Mouse (Mus musculus) midbrain, embryonic 14.5 days (tissue): ENCODE data around the gene Ssbp2. TPM values are rescaled to one million over a fixed set of nuclear protein-coding genes. Genes with fewer than 3 reads are reported as not detected.

Experiments
- ATAC-seq: fragments of 200-750 bp; cut with Nextera tagmentation; 2 replicates; pipeline ENCODE4 v1.8.0; 2017; ENCODE audit warnings: moderate number of reproducible peaks, moderate library complexity; ENCODE audit not compliant: low FRiP score, low TSS enrichment
- DNase-seq: peaks from one replicate; pipeline ENCODE4 v3.0.0-alpha.2; 2015
- H3K27ac ChIP-seq: fragments of 300-500 bp; sonication (generic); replicated peaks from 2 replicates; pipeline ENCODE4 v1.5.1; 2014; ENCODE audit warnings: mild to moderate bottlenecking, low read depth, low read length, moderate library complexity
- H3K27me3 ChIP-seq: fragments of 300-500 bp; sonication (generic); 2 replicates; pipeline ENCODE4 v1.6.1; 2014; ENCODE audit warnings: low read length, control low read depth, mixed read lengths; ENCODE audit not compliant: control insufficient read depth, insufficient read depth
- H3K36me3 ChIP-seq: fragments of 300-500 bp; sonication (generic); 2 replicates; pipeline ENCODE4 v1.6.1; 2014; ENCODE audit warnings: low read length, control low read depth; ENCODE audit not compliant: control insufficient read depth, insufficient read depth
- H3K4me1 ChIP-seq: fragments of 300-500 bp; sonication (generic); 2 replicates; pipeline ENCODE4 v1.6.1; 2014; ENCODE audit warnings: mild to moderate bottlenecking, antibody characterized with exemption, low read length, control low read depth; ENCODE audit not compliant: control insufficient read depth, insufficient read depth
- H3K4me2 ChIP-seq: fragments of 300-500 bp; sonication (generic); 2 replicates; pipeline ENCODE4 v1.6.1; 2014; ENCODE audit warnings: mild to moderate bottlenecking, low read length, moderate library complexity
- H3K4me3 ChIP-seq: fragments of 300-500 bp; sonication (generic); replicated peaks from 2 replicates; pipeline ENCODE4 v1.5.1; 2014; ENCODE audit warnings: low read depth, low read length
- H3K9ac ChIP-seq: fragments of 300-500 bp; sonication (generic); replicated peaks from 2 replicates; pipeline ENCODE4 v1.6.1; 2014; ENCODE audit warnings: mild to moderate bottlenecking, low read length, moderate library complexity
- H3K9me3 ChIP-seq: fragments of 300-500 bp; sonication (generic); 2 replicates; pipeline ENCODE4 v1.6.1; 2016; ENCODE audit warnings: low read length, control low read depth, mixed read lengths; ENCODE audit not compliant: control insufficient read depth
- WGBS: fragments of 180-500 bp; shearing (Covaris S2); extraction: QIAGEN DNeasy Blood & Tissue Kit; methylation state at CpG from one replicate; pipeline ENCODE4 v1.1.7; 2014; 5-methylcytosine and 5-hydroxymethylcytosine counted together
- polyA plus RNA-seq: library from polyadenylated mRNA; unstranded; fragments of >200 nt; fragmentation: Nextera tagmentation; extraction: Ambion mirVana; gene quantifications from 2 replicates; pipeline ENCODE4 v1.2.1, GENCODE M21; 2014

Ssbp2 gene
- polyA plus RNA-seq, 1 experiment from 2014 or later: 283 TPM

DNA sequence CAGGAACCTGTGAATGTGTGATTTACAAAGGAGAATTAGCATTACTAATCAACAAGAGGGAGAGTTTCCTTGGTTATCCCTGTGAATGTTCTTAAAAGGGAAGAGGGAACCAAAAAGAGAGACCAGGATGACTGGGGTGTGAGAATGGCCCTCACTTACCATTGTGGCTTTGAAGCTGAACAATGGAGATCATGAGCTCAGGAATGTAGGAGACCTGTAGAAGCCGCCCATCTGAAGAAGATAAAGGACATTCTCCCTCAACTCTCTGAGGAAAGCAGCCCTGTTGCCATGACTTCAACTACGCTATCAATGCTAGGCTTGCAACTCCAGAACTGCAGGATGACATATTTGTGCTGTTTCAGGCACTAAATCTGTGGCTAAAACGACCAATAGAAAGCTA lies 22.2 kb upstream of the Ssbp2 start:
- Histone ChIP-seq H3K4me3 (no peak overlapping the region), H3K9me3 (no peaks in the 10 kb centered on the region), H3K4me1 (no peaks in the 10 kb centered on the region), H3K4me2 (no peak overlapping the region), H3K27ac (no peak overlapping the region), H3K9ac (no peak overlapping the region), H3K36me3 (no peaks in the 10 kb centered on the region), H3K27me3 (no peaks in the 10 kb centered on the region)
- WGBS: 56% methylated on average over 3 of the region's 3 CpGs
- ATAC-seq (no peak), DNase-seq (no peak)

DNA sequence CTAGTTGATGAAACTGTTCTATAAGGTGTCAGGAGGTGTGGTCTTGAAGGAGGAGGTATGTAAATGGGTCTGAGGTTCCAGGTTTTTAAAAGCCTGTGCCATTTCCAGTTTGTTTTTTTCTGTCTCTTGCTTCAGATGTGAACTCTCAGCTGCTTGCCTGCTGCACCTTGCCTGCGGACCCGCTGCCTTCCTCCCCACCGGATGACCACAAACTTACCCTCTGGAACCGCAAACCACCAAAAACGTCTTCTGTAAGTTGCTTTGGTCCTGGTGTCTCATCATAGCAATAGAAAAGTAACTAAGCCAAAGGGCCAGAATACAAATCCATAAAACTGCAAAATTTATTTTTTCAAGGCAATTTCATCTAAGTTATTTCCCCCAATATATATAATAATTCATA lies 18.6 kb upstream of the Ssbp2 start:
- no peaks in the 10 kb centered on the region for H3K27me3 ChIP-seq
- H3K4me3 ChIP-seq: no peak overlapping the region
- DNase-seq: no peak
- no peaks in the 10 kb centered on the region for H3K4me1 ChIP-seq
- no peaks in the 10 kb centered on the region for H3K9me3 ChIP-seq
- ATAC-seq: no peak
- H3K4me2 ChIP-seq: no peak overlapping the region
- no peaks in the 10 kb centered on the region for H3K36me3 ChIP-seq
- WGBS: 95% methylated on average over 5 of the region's 5 CpGs
- H3K9ac ChIP-seq: no peak overlapping the region
- no peak overlapping the region for H3K27ac ChIP-seq

DNA sequence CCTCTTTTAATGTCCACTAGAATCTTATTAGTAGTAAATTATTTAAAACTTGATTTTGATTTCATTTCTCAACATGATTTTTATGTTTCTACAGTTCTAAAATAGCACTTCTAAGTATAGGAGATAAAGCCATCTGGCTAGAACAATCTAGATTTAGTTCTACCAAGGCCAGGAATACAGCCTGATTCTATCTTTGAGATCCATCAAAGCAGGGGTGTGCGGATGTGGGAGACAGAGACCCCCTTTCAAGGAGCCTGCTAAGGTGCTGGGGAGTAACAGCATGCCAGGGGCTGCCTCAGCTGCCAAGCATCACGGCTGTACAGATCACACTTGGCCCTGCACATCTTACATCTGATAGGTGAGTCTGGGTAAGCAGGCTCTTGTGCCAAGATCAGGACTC lies 13.4 kb upstream of the Ssbp2 start:
- Histone ChIP-seq H3K27ac (no peak overlapping the region), H3K4me3 (no peak overlapping the region), H3K27me3 (no peaks in the 10 kb centered on the region), H3K4me1 (no peaks in the 10 kb centered on the region), H3K36me3 (no peaks in the 10 kb centered on the region), H3K9me3 (no peaks in the 10 kb centered on the region), H3K4me2 (no peak overlapping the region), H3K9ac (no peak overlapping the region)
- no peak for ATAC-seq
- no peak for DNase-seq
- 91% methylated on average over 2 of the region's 2 CpGs for WGBS

- Histone ChIP-seq H3K27me3 (no peaks in the 10 kb centered on the region), H3K9me3 (no peaks in the 10 kb centered on the region), H3K4me3 (no peak overlapping the region), H3K27ac (no peak overlapping the region), H3K4me2 (no peak overlapping the region), H3K4me1 (no peaks in the 10 kb centered on the region), H3K9ac (no peak overlapping the region), H3K36me3 (no peaks in the 10 kb centered on the region)
- DNase-seq (no peak), ATAC-seq (no peak)
- 78% methylated on average over 5 of the region's 5 CpGs for WGBS
Measured at GRCm38 (mm10) chr13:91448936-91449335, 11.1 kb upstream of the Ssbp2 start.

DNA sequence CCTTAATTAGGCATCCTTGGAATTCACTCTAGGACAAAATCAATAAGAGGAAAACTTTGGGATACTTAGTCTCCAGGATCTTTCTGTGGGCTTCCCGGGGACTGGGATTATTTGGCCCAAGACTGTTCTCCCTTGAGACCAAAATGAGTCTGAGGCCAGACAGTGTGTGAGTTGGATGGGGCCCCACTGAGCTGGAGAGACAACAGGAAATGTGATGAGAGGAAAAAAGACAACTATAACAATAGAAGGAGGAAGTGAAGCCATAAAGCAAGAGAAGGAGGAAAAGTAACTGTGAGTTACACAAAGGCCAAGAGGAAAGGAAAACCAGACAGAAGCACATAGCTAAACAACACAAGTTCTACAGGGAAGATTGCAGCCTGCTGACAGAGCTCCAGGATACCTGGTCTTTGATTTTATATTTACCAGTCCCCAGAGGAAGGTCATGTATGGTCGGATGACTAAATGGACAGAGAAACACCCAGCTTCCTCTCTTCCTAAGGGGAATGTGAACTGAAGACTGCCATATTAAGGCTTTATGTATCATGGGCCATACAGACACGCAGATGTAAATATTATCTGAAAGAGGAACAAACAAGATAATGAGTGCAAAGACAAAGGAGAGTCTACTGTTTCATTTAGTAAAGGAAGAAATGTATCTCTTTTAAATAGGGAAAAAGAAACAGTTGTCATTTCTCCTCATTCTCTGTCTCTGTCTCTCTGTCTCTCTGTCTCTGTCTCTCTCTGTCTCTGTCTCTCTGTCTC lies 8.5 kb upstream of the Ssbp2 start:
- Histone ChIP-seq H3K9me3 (no peaks in the 10 kb centered on the region), H3K4me1 (no peaks in the 10 kb centered on the region), H3K4me3 (no peak overlapping the region), H3K36me3 (no peaks in the 10 kb centered on the region), H3K27ac (no peak overlapping the region), H3K9ac (no peak overlapping the region), H3K27me3 (no peaks in the 10 kb centered on the region), H3K4me2 (no peak overlapping the region)
- ATAC-seq (no peak), DNase-seq (no peak)
- WGBS: 70% methylated on average over 3 of the region's 3 CpGs

- WGBS: 94% methylated on average over 3 of the region's 3 CpGs
- no peak for ATAC-seq
- H3K36me3 ChIP-seq: no peaks in the 10 kb centered on the region
Measured at GRCm38 (mm10) chr13:91452269-91452668, 7.8 kb upstream of the Ssbp2 start.

DNA sequence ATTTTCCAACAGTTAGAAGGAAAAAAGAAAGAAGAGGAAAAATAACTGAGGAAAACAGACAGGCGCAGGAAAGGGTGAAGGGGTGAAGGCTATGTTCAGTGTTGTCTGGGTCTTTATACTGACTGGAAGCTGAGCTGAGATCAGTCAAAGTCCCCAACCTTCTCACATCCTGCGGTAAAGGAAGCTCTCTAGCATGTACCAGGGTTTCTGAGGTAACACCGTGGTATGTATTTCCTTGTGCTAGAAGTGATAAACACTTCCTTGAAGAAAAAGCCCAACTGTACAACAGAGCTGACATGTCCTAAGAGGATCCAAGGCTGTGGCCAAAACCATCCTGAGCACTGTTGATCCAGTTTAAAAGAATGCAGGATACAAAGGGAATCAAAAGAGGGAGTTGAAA lies 6.8 kb upstream of the Ssbp2 start:
- no peak overlapping the region for H3K27ac ChIP-seq
- ATAC-seq (no peak), DNase-seq (no peak)
- H3K4me3 ChIP-seq: no peak overlapping the region
- no peaks in the 10 kb centered on the region for H3K9me3 ChIP-seq
- no peaks in the 10 kb centered on the region for H3K4me1 ChIP-seq
- H3K9ac ChIP-seq: no peak overlapping the region
- 93% methylated on average over 3 of the region's 3 CpGs for WGBS
- no peak overlapping the region for H3K4me2 ChIP-seq
- H3K27me3 ChIP-seq: no peaks in the 10 kb centered on the region
- no peaks in the 10 kb centered on the region for H3K36me3 ChIP-seq

More at GRCm38 (mm10) chr13:91452269-91452668, 7.8 kb upstream of the Ssbp2 start:
- Histone ChIP-seq H3K4me1 (no peaks in the 10 kb centered on the region), H3K27ac (no peak overlapping the region), H3K27me3 (no peaks in the 10 kb centered on the region), H3K9me3 (no peaks in the 10 kb centered on the region), H3K9ac (no peak overlapping the region), H3K4me3 (no peak overlapping the region), H3K4me2 (no peak overlapping the region)
- no peak for DNase-seq

GRCm38 (mm10) chr13:91456041-91456440 lies 4.0 kb upstream of the Ssbp2 start:
- no peaks in the 10 kb centered on the region for H3K36me3 ChIP-seq
- H3K4me1 ChIP-seq: peaks cover 12% of the 10 kb centered on the region
- ATAC-seq: no peak
- H3K4me2 ChIP-seq: no peak overlapping the region
- H3K27ac ChIP-seq: no peak overlapping the region
- no peaks in the 10 kb centered on the region for H3K27me3 ChIP-seq
- H3K4me3 ChIP-seq: no peak overlapping the region
- H3K9ac ChIP-seq: no peak overlapping the region
- no peak for DNase-seq
- 45% methylated on average over 2 of the region's 2 CpGs for WGBS
- no peaks in the 10 kb centered on the region for H3K9me3 ChIP-seq

GRCm38 (mm10) chr13:91456735-91457134 lies 3.3 kb upstream of the Ssbp2 start:
- DNase-seq (no peak), ATAC-seq (no peak)
- no peak overlapping the region for H3K27ac ChIP-seq
- H3K36me3 ChIP-seq: no peaks in the 10 kb centered on the region
- no peaks in the 10 kb centered on the region for H3K27me3 ChIP-seq
- peaks cover 12% of the 10 kb centered on the region for H3K4me1 ChIP-seq
- no peak overlapping the region for H3K9ac ChIP-seq
- H3K4me2 ChIP-seq: no peak overlapping the region
- H3K9me3 ChIP-seq: no peaks in the 10 kb centered on the region
- H3K4me3 ChIP-seq: no peak overlapping the region
- 79% methylated on average over 3 of the region's 3 CpGs for WGBS
